Mouse (Mus musculus) lung, postnatal 0 days (tissue): Measurements from ENCODE around the gene Snrpd3. TPM values are rescaled to one million over a fixed set of nuclear protein-coding genes. Genes with fewer than 3 reads are reported as not detected.
A peak's percentile ranks its signal among the peaks of the same experiment; 100 is the strongest.
"Not testable (repeated sequence)": the region's sequence is repeated elsewhere in the genome, so short reads cannot be mapped to it uniquely, and the experiment has no call there.

Source experiments
- ATAC-seq: fragments of 200-750 bp; cut with Nextera tagmentation; 2 replicates; pipeline ENCODE4 v1.8.0; 2017; ENCODE audit warnings: moderate library complexity
- DNase-seq: peaks from one replicate; pipeline ENCODE4 v3.0.0-alpha.2; 2016; ENCODE audit warnings: low spot score
- H3K27ac ChIP-seq: fragments of 300-500 bp; sonication (generic); 2 replicates; pipeline ENCODE4 v1.5.1; 2014; ENCODE audit warnings: antibody characterized with exemption, mild to moderate bottlenecking, low read length, mixed read lengths
- H3K27me3 ChIP-seq: fragments of 300-500 bp; sonication (generic); replicated peaks from 2 replicates; pipeline ENCODE4 v1.6.1; 2014; ENCODE audit warnings: low read length, mixed read lengths; ENCODE audit not compliant: insufficient read depth
- H3K36me3 ChIP-seq: fragments of 300-500 bp; sonication (generic); 2 replicates; pipeline ENCODE4 v1.6.1; 2014; ENCODE audit warnings: low read length, mixed read lengths; ENCODE audit not compliant: insufficient read depth
- H3K4me1 ChIP-seq: fragments of 300-500 bp; sonication (generic); 2 replicates; pipeline ENCODE4 v1.6.1; 2014; ENCODE audit warnings: antibody characterized with exemption, low read depth, low read length, mixed read lengths; ENCODE audit not compliant: insufficient read depth
- H3K4me2 ChIP-seq: fragments of 300-500 bp; sonication (generic); replicated peaks from 2 replicates; pipeline ENCODE4 v1.6.1; 2014; ENCODE audit warnings: low read depth, mild to moderate bottlenecking, low read length, moderate library complexity, mixed read lengths
- H3K4me3 ChIP-seq: fragments of 300-500 bp; sonication (generic); 2 replicates; pipeline ENCODE4 v1.5.1; 2014; ENCODE audit warnings: low read depth, low read length
- H3K9ac ChIP-seq: fragments of 300-500 bp; sonication (generic); replicated peaks from 2 replicates; pipeline ENCODE4 v1.6.1; 2014; ENCODE audit warnings: low read depth, mild to moderate bottlenecking
- H3K9me3 ChIP-seq: fragments of 300-500 bp; sonication (generic); 2 replicates; pipeline ENCODE4 v1.6.1; 2016; ENCODE audit warnings: low read length, mixed read lengths
- CTCF ChIP-seq: IDR thresholded peaks from 2 replicates; pipeline ENCODE4 v1.5.1; 2016; ENCODE audit warnings: antibody characterized with exemption, mild to moderate bottlenecking
- EP300 ChIP-seq: IDR thresholded peaks from 2 replicates; pipeline ENCODE4 v1.6.1; 2016; ENCODE audit warnings: antibody characterized with exemption, mild to moderate bottlenecking, control low read depth
- WGBS: fragments of 180-500 bp; shearing (Covaris S2); extraction: QIAGEN DNeasy Blood & Tissue Kit; methylation state at CpG from one replicate; pipeline ENCODE4 v1.1.7; 2014; 5-methylcytosine and 5-hydroxymethylcytosine counted together
- polyA plus RNA-seq: library from polyadenylated mRNA; unstranded; fragments of >200 nt; fragmentation: Nextera tagmentation; extraction: Ambion mirVana; gene quantifications from 2 replicates; pipeline ENCODE4 v1.2.1, GENCODE M21; 2015

Snrpd3 gene
- 61.6 and 65.7 TPM in 2 replicates for polyA plus RNA-seq

GRCm38 (mm10) chr10:75517073-75517757 lies at the start of gene Snrpd3:
Gene Snrpd3 (plus strand): TSS chr10:75517551.
- H3K4me2 ChIP-seq = peak within 1 kb of the TSS; percentile 92
- 8% methylated on average over 23 of the region's 52 CpGs for WGBS
- TF ChIP-seq EP300 = no peak
- no peak for TF ChIP-seq CTCF
- H3K27ac ChIP-seq = peak within 1 kb of the TSS; percentile 99
- H3K36me3 ChIP-seq = no peaks in the 10 kb centered on the region
- peak within 1 kb of the TSS; percentile 81 for H3K4me3 ChIP-seq
- DNase-seq (peak; percentile 99), ATAC-seq (peak; percentile 94)
- no peaks in the 10 kb centered on the region for H3K27me3 ChIP-seq
- peaks cover 18% of the 10 kb centered on the region; the same call in 1 of the 2 replicates for H3K4me1 ChIP-seq
- H3K9me3 ChIP-seq = no peaks in the 10 kb centered on the region
- peak within 1 kb of the TSS; percentile 95 for H3K9ac ChIP-seq

- H3K27ac ChIP-seq = no peak overlapping the region
- DNase-seq = peak; percentile 36
- WGBS = 63% methylated on average over 8 of the region's 8 CpGs
Measured at GRCm38 (mm10) chr10:75473411-75473810, 43.9 kb upstream of the Snrpd3 start.

GRCm38 (mm10) chr10:75474571-75474970 lies 42.8 kb upstream of the Snrpd3 start:
- Histone ChIP-seq H3K9ac (no peak overlapping the region), H3K36me3 (no peaks in the 10 kb centered on the region), H3K4me3 (no peak overlapping the region), H3K9me3 (no peaks in the 10 kb centered on the region), H3K27ac (no peak overlapping the region), H3K4me1 (no peaks in the 10 kb centered on the region; the same call in 1 of the 2 replicates), H3K4me2 (no peak overlapping the region), H3K27me3 (no peaks in the 10 kb centered on the region)
- ATAC-seq (no peak), DNase-seq (no peak)
- no peak for TF ChIP-seq CTCF
- TF ChIP-seq EP300 = no peak
- 24% methylated on average over 5 of the region's 5 CpGs for WGBS

More at GRCm38 (mm10) chr10:75473411-75473810, 43.9 kb upstream of the Snrpd3 start:
- TF ChIP-seq EP300 = no peak
- TF ChIP-seq CTCF = no peak
- H3K4me2 ChIP-seq = no peak overlapping the region
- H3K36me3 ChIP-seq = no peaks in the 10 kb centered on the region
- no peaks in the 10 kb centered on the region for H3K27me3 ChIP-seq
- H3K4me1 ChIP-seq = no peaks in the 10 kb centered on the region; the same call in 1 of the 2 replicates
- H3K4me3 ChIP-seq = no peak overlapping the region
- no peak for ATAC-seq
- H3K9me3 ChIP-seq = no peaks in the 10 kb centered on the region
- no peak overlapping the region for H3K9ac ChIP-seq

DNA sequence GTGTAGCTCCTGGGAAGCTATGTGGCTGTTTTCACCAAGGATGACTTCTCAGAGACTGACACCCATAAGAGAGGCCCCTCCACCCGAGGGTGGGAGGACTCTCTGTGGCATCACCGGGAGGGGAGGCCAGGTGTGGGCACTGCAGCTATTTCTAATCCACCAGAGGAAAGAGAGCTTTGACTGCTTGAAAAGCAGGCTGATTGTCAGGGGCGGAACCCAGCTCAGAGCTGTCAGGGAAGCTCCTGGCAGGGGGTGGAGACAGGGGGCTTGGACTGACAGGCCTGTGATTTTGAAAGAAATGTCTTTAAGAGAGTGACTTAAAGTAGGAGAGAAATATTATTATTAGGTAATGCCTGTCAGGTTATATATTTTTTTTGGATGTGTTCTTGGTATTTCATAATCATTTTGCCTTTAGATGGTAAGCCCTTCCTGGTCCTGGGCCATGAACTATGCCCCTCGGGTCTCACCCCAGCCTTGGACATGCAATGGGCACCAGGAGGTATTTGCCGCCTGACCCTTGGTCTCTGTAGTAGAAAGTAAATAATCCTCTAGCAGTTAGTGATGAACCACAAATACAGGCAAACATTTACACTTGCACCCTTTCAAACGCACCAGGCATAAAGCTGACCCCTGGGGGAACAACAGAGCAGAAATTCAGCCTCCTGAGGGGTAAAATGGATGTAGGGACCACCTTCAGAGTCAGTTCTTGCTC lies 42.1 kb upstream of the Snrpd3 start:
- H3K9ac ChIP-seq, H3K4me2 ChIP-seq, ATAC-seq, H3K27me3 ChIP-seq, H3K4me3 ChIP-seq, H3K27ac ChIP-seq, H3K4me1 ChIP-seq, H3K9me3 ChIP-seq, DNase-seq, H3K36me3 ChIP-seq: not testable (repeated sequence)
- WGBS = 36% methylated on average over 4 of the region's 6 CpGs

DNA sequence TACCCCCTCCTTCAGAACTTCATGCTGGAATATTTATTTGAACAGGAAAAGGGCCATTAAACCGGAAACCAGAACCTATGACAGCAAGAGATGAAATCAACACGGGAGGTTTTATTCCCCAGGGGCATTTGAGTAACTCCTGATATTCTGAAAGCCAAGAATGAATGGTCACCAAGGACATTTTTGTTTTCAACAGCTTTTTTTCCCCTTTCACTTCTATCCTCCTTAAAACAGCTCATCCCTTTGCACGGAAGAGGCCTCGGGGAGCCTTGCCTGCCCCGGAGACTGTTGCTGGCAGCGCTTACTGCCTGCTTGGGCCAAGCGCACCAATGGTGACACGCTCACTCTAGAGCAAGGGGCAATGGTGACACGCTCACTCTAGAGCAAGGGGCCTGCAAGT lies 40.3 kb upstream of the Snrpd3 start:
- H3K27me3 ChIP-seq = no peaks in the 10 kb centered on the region
- no peaks in the 10 kb centered on the region for H3K9me3 ChIP-seq
- H3K4me1 ChIP-seq = no peaks in the 10 kb centered on the region; the same call in 1 of the 2 replicates
- DNase-seq (peak; percentile 37), ATAC-seq (0 out of 2 replicates have a peak, but pooled peaks have one; percentile 37)
- no peak overlapping the region for H3K27ac ChIP-seq
- no peak overlapping the region for H3K4me3 ChIP-seq
- TF ChIP-seq CTCF (no peak), EP300 (no peak)
- H3K36me3 ChIP-seq = no peaks in the 10 kb centered on the region
- no peak overlapping the region for H3K9ac ChIP-seq
- WGBS = 51% methylated on average over 9 of the region's 9 CpGs
- no peak overlapping the region for H3K4me2 ChIP-seq

DNA sequence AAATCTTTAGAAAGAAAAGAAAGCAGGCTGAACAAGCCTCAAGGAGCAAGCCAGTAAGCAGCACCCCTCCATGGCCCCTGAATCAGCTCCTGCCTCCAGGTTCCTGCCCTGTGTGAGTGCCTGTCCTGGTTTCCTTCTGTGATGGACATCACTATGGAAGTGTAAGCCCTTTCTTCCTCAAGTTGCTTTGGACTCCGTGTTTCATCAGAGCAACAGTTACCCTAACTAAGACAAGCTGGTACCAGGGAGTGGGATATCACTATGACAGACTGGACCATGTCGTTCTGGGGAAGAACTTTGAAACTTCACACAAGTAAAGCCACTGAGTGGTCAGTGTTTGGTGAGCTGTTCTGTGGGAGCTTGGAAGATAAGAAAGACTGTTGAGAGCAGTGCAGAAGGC lies 37.4 kb upstream of the Snrpd3 start:
- no peak overlapping the region for H3K4me2 ChIP-seq
- H3K27ac ChIP-seq = no peak overlapping the region
- ATAC-seq (no peak), DNase-seq (no peak)
- H3K4me3 ChIP-seq = no peak overlapping the region
- TF ChIP-seq EP300 (no peak), CTCF (no peak)
- no peaks in the 10 kb centered on the region for H3K9me3 ChIP-seq
- H3K36me3 ChIP-seq = no peaks in the 10 kb centered on the region
- H3K27me3 ChIP-seq = no peaks in the 10 kb centered on the region
- H3K4me1 ChIP-seq = peaks cover 3% of the 10 kb centered on the region; the same call in 1 of the 2 replicates
- WGBS = 84% methylated on average over 2 of the region's 2 CpGs
- H3K9ac ChIP-seq = no peak overlapping the region
